In the genomic region with DNA sequence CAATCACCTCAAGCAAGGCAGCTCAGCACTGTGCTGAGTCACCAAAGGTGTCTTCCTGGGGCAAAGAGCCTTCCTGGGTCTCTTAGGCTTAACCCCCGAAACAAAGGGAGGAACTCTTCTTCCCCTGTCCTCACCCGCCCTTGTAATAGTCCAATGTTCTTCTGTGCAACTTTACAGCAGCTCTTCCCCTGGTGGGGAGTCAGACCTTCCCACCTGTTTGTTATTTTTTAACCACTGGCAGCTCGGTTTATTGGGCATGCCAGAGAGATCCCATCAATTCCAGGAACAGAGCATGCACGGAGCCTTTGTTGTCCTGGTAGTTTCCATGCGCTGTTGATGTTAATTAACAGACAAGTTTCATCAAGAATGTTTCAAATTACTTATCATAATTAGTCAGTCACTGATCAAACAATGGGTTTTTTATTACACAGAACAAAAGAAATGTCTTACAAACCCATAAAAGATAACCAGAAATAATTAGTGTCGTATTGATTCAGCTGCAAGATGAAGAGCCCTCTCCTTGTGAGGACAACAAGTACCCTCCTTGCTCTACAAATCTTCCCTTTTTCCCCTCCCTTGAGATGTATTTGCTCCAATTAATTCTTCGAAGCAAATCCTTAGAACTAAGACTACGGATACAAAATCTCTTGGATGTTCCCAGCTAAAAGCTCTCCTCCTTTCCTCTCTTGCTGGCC, we compare ENCODE assay signal across 17 mouse cellular contexts. TPM values are rescaled to one million over a fixed set of nuclear protein-coding genes. Genes with fewer than 3 reads are reported as not detected.
DNase-seq lines count a peak whose midpoint lies in the region; ATAC-seq lines count a peak whose summit lies in the region.
"Had no signal": no experiment of that assay in that cellular context is flagged by ENCODE, and none has a peak within 500 bp of the region (broad histone marks: within the 10 kb centered on the region; RNA-seq: fewer than 3 reads in every experiment).

No protein-coding gene starts in this region.

- H3K4me1 ChIP-seq in kidney, embryonic 14.5 days (ENCODE audit: control insufficient read depth, insufficient read depth, low read length): peaks cover 7% of the 10 kb centered on the region; the same call in 1 of the 2 replicates
- H3K4me1 ChIP-seq in forebrain, embryonic 11.5 days (replicated peaks; ENCODE audit: control insufficient read depth, insufficient read depth, low read length): peaks cover 9% of the 10 kb centered on the region; the same call in 1 of the 2 replicates
- H3K4me1 ChIP-seq in intestine, embryonic 16.5 days (ENCODE audit: control insufficient read depth, insufficient read depth, low read length): no peaks in the 10 kb centered on the region
- H3K4me1 ChIP-seq: stomach, embryonic 15.5 days had no signal

- H3K9ac ChIP-seq in kidney, embryonic 14.5 days (ENCODE audit: low read depth, low read length): no peak overlapping the region
- H3K9ac ChIP-seq in forebrain, embryonic 11.5 days (ENCODE audit: low read length): no peak overlapping the region
- H3K9ac ChIP-seq in intestine, embryonic 16.5 days (ENCODE audit: low read depth, low read length): no peak overlapping the region
- H3K9ac ChIP-seq: limb, embryonic 15.5 days; stomach, embryonic 15.5 days had no signal

- 27% methylated on average over 8 of the region's 8 CpGs for WGBS in kidney, embryonic 14.5 days
- 29% methylated on average over 8 of the region's 8 CpGs for WGBS in forebrain, embryonic 11.5 days
- 47% methylated on average over 8 of the region's 8 CpGs for WGBS in intestine, embryonic 16.5 days

- H3K27me3 ChIP-seq in kidney, embryonic 14.5 days (ENCODE audit: control insufficient read depth, insufficient read depth, low read length): no peaks in the 10 kb centered on the region
- H3K27me3 ChIP-seq in forebrain, embryonic 11.5 days (ENCODE audit: control insufficient read depth, insufficient read depth, low read length): no peaks in the 10 kb centered on the region
- no peaks in the 10 kb centered on the region for H3K27me3 ChIP-seq in intestine, embryonic 16.5 days (replicated peaks; ENCODE audit: control insufficient read depth, insufficient read depth, low read length)
- H3K27me3 ChIP-seq: limb, embryonic 15.5 days; stomach, embryonic 15.5 days had no signal

- H3K36me3 ChIP-seq in kidney, embryonic 14.5 days (ENCODE audit: control insufficient read depth, insufficient read depth, low read length): peaks cover 13% of the 10 kb centered on the region; the same call in 1 of the 2 replicates
- H3K36me3 ChIP-seq in forebrain, embryonic 11.5 days (ENCODE audit: control insufficient read depth, insufficient read depth, low read length): no peaks in the 10 kb centered on the region
- no peaks in the 10 kb centered on the region for H3K36me3 ChIP-seq in intestine, embryonic 16.5 days (ENCODE audit: control insufficient read depth, insufficient read depth, low read length)
- H3K36me3 ChIP-seq: stomach, embryonic 15.5 days had no signal

- no peak overlapping the region for H3K4me2 ChIP-seq in kidney, embryonic 14.5 days (replicated peaks; ENCODE audit: low read depth, low read length)
- no peak overlapping the region for H3K4me2 ChIP-seq in forebrain, embryonic 11.5 days (ENCODE audit: low read depth, low read length, severe bottlenecking)
- no peak overlapping the region for H3K4me2 ChIP-seq in intestine, embryonic 16.5 days (ENCODE audit: low read depth, low read length)
- H3K4me2 ChIP-seq: heart, embryonic 11.5 days; limb, embryonic 15.5 days; stomach, embryonic 15.5 days had no signal

- peak; percentile 73 for ATAC-seq in kidney, embryonic 14.5 days (ENCODE audit: low FRiP score, low TSS enrichment)
- ATAC-seq in forebrain, embryonic 11.5 days (replicated peaks; ENCODE audit: low FRiP score): peak; percentile 50
- ATAC-seq in intestine, embryonic 16.5 days: peak; percentile 65
- ATAC-seq: hindbrain, postnatal 0 days had no signal

- H3K9me3 ChIP-seq in kidney, embryonic 14.5 days (ENCODE audit: control insufficient read depth, low read length): no peaks in the 10 kb centered on the region
- no peaks in the 10 kb centered on the region for H3K9me3 ChIP-seq in forebrain, embryonic 11.5 days (ENCODE audit: control insufficient read depth, low read length)
- no peaks in the 10 kb centered on the region for H3K9me3 ChIP-seq in intestine, embryonic 16.5 days (ENCODE audit: control insufficient read depth, low read length)
- H3K9me3 ChIP-seq: limb, embryonic 15.5 days; stomach, embryonic 15.5 days had no signal

- no peak for DNase-seq in kidney, postnatal 25 days
- DNase-seq in Muller cell, postnatal 12 days (ENCODE audit: inconsistent ontology term): peak; percentile 91
- no peak for DNase-seq in forebrain, embryonic 11.5 days (ENCODE audit: low spot score)
- no peak for DNase-seq in gastrocnemius, adult 18-20 months (ENCODE audit: low spot score)
- DNase-seq in thymus, postnatal 4 days: no peak
- DNase-seq: cerebellum, postnatal 14 days; gastrocnemius, postnatal 36 days; heart, postnatal 14 days; lung, postnatal 14 days; right cerebral cortex, adult 18-20 months; thymus, adult 2 months had no signal

- H3K4me3 ChIP-seq in kidney, embryonic 14.5 days (ENCODE audit: low read length): no peak overlapping the region
- no peak overlapping the region for H3K4me3 ChIP-seq in forebrain, embryonic 11.5 days (ENCODE audit: low read depth, low read length)
- no peak overlapping the region for H3K4me3 ChIP-seq in intestine, embryonic 16.5 days (ENCODE audit: low read length)
- H3K4me3 ChIP-seq: limb, embryonic 15.5 days; stomach, embryonic 15.5 days had no signal

- no peak overlapping the region; the same call in 1 of the 2 replicates for H3K27ac ChIP-seq in kidney, embryonic 14.5 days (ENCODE audit: low read depth, low read length)
- H3K27ac ChIP-seq in forebrain, embryonic 11.5 days (ENCODE audit: low read depth, low read length): 0 out of 2 replicates have a peak overlapping the region, but pooled peaks have one; percentile 26
- H3K27ac ChIP-seq in intestine, embryonic 16.5 days (ENCODE audit: low read length): no peak overlapping the region
- H3K27ac ChIP-seq: hindbrain, postnatal 0 days; limb, embryonic 15.5 days; stomach, embryonic 15.5 days had no signal

RNA-seq across cellular contexts. Expression of gene Efnb2, which starts 21.3 kb away (rescaled TPM):
- 26.3 and 34.1 TPM in 2 replicates for polyA plus RNA-seq in kidney, embryonic 14.5 days (2014; fragmentation: Nextera tagmentation; extraction: Ambion mirVana)
- 51.8 and 54.6 TPM in 2 replicates for polyA plus RNA-seq in forebrain, embryonic 11.5 days (2014; fragmentation: Nextera tagmentation; extraction: Ambion mirVana)
- polyA plus RNA-seq in intestine, embryonic 16.5 days (2015; fragmentation: Nextera tagmentation; extraction: Ambion mirVana): 4.9 and 8.6 TPM in 2 replicates
- total RNA-seq in gastrocnemius, adult 18-20 months (2021): 1 to 10 TPM; 3.0 to 6.7 TPM

RNA-seq across cellular contexts. Expression of gene Arglu1, which starts 50.6 kb away (rescaled TPM):
- polyA plus RNA-seq in kidney, embryonic 14.5 days (2014; fragmentation: Nextera tagmentation; extraction: Ambion mirVana): 150 and 183 TPM in 2 replicates
- 163 and 171 TPM in 2 replicates for polyA plus RNA-seq in forebrain, embryonic 11.5 days (2014; fragmentation: Nextera tagmentation; extraction: Ambion mirVana)
- polyA plus RNA-seq in intestine, embryonic 16.5 days (2015; fragmentation: Nextera tagmentation; extraction: Ambion mirVana): 66.3 and 68.9 TPM in 2 replicates
- 10 to 100 TPM; 38.7 to 42.4 TPM for total RNA-seq in gastrocnemius, adult 18-20 months (2021)
